Mouse (Mus musculus): ENCODE data around the gene Ptger1.

DNA sequence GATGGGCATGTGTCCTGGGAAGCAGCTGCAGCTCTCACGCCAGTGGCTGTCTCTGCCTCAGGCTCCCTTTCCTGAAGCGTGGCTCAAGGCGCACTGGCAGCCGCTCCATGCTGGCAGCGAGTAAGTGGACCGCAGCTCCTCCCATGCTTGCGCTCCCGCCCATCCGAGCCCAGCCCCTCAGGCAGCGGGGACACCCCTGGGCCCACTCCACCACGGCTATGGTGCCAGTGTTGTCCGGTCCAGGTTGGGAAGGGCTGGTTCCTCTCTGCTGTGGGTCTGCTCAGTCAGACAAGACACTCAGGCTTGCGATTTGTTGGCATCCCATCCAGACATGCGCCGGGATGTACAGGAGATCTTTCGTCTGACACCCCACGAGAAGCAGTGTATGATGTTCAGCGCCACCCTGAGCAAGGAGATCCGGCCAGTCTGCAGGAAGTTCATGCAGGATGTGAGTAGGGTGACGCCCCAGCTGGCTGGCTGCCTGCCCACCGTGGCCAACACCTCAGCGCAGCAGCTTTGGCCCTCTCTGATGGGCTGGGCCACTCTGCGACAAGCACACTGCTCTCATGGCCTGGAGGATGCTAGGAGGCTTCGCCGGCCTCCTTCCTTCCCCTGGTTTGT is 55.0 kb downstream of the Ptger1 start:
- TF ChIP-seq CTCF (IDR thresholded peaks at IDR 0.05; ENCODE audit: control insufficient read depth, insufficient read depth, insufficient replicate concordance, low read depth, low read length) (no peak), POLR2A (IDR thresholded peaks at IDR 0.05; ENCODE audit: control insufficient read depth, low read depth, low read length) (no peak)
